ENCODE assay signal across 7 mouse cellular contexts in the genomic region with DNA sequence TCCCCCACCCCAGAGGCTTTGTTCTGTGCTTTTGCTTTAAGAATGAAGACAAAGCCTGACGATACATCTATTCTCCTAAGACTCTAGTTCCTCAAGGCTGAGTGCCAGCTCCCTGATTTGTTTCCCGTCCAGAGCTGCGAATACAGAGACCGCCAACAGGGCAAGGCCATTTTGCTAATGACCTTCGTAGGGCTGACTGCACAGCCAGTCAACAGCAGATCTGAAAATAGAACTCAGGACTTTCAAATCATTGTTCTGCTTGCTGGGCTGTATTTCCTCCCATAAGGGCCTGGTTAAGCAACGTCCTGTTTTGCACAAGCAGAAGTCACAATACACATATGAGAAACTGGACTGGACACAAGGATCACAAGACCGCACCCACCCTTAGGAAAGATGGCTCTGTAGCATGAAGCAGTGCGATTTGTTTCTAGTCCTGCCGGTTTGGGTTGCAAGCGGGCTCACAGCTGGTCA.
DNase-seq lines count a peak whose midpoint lies in the region; ATAC-seq lines count a peak whose summit lies in the region.

No protein-coding gene starts in this region.

- no peaks in the 10 kb centered on the region for H3K36me3 ChIP-seq in kidney, embryonic 16.5 days (ENCODE audit: insufficient read depth, low read length)

- H3K27me3 ChIP-seq in kidney, embryonic 16.5 days (ENCODE audit: insufficient read depth, low read length): no peaks in the 10 kb centered on the region

- H3K9me3 ChIP-seq in kidney, embryonic 16.5 days (ENCODE audit: low read length): no peaks in the 10 kb centered on the region

- H3K4me1 ChIP-seq in kidney, embryonic 16.5 days (ENCODE audit: insufficient read depth, low read length): peaks cover 12% of the 10 kb centered on the region; the same call in 1 of the 2 replicates

- no peak overlapping the region for H3K9ac ChIP-seq in kidney, embryonic 16.5 days (replicated peaks; ENCODE audit: low read length)

- peak overlapping the region; percentile 36; the same call in 1 of the 2 replicates for H3K27ac ChIP-seq in kidney, embryonic 16.5 days (ENCODE audit: low read length)

- peak; percentile 38 to 48 for DNase-seq in left cerebral cortex, adult 9 months (ENCODE audit: low spot score in 2 of 2)
- no peak for DNase-seq in left cerebral cortex, adult 18-20 months (ENCODE audit: low spot score in 2 of 2)
- peak; percentile 80 for DNase-seq in adrenal gland, postnatal 10 days
- DNase-seq in gastrocnemius, adult 8-10 months (ENCODE audit: low spot score in 2 of 2): peak; percentile 9 to 31
- peak; percentile 76 for DNase-seq in lung, postnatal 25 days (ENCODE audit: low spot score)

- peak; percentile 53; the same call in 1 of the 2 replicates for ATAC-seq in kidney, embryonic 16.5 days (ENCODE audit: low FRiP score, low TSS enrichment)
- no peak for ATAC-seq in CD4-positive, CD25-positive, alpha-beta regulatory T cell, adult 4 months

- 71% methylated on average over 10 of the region's 10 CpGs for WGBS in kidney, embryonic 16.5 days

- H3K4me3 ChIP-seq in kidney, embryonic 16.5 days (ENCODE audit: low read length): no peak overlapping the region

- no peak overlapping the region for H3K4me2 ChIP-seq in kidney, embryonic 16.5 days (replicated peaks; ENCODE audit: low read depth, low read length)

Comparison
In these comparisons a context has a peak if more than half of its experiments do, and no peak if none do; other contexts are left out.
1. DNase-seq: peak in left cerebral cortex, adult 9 months (2 of 2), adrenal gland, postnatal 10 days (single experiment), gastrocnemius, adult 8-10 months (2 of 2) and lung, postnatal 25 days (single experiment); none in left cerebral cortex, adult 18-20 months (0 of 2).